Mouse (Mus musculus) kidney, postnatal 0 days (tissue): ENCODE results near the gene Tiam1. TPM values are rescaled to one million over a fixed set of nuclear protein-coding genes. Genes with fewer than 3 reads are reported as not detected.
A peak's percentile ranks its signal among the peaks of the same experiment; 100 is the strongest.

Source experiments
- ATAC-seq: fragments of 200-750 bp; cut with Nextera tagmentation; replicated peaks from 2 replicates; pipeline ENCODE4 v1.8.0; 2017; ENCODE audit warnings: low read depth, moderate number of reproducible peaks, moderate TSS enrichment, moderate library complexity; ENCODE audit not compliant: low FRiP score
- DNase-seq: peaks from one replicate; pipeline ENCODE4 v3.0.0-alpha.2; 2016; ENCODE audit warnings: low spot score
- H3K27ac ChIP-seq: fragments of 300-500 bp; sonication (generic); 2 replicates; pipeline ENCODE4 v1.5.1; 2014; ENCODE audit warnings: mild to moderate bottlenecking
- H3K27me3 ChIP-seq: fragments of 300-500 bp; sonication (generic); 2 replicates; pipeline ENCODE4 v1.6.1; 2014; ENCODE audit warnings: low read length, mixed read lengths; ENCODE audit not compliant: insufficient read depth
- H3K36me3 ChIP-seq: fragments of 300-500 bp; sonication (generic); 2 replicates; pipeline ENCODE4 v1.6.1; 2014; ENCODE audit warnings: low read length, mixed read lengths; ENCODE audit not compliant: insufficient read depth
- H3K4me1 ChIP-seq: fragments of 300-500 bp; sonication (generic); replicated peaks from 2 replicates; pipeline ENCODE4 v1.6.1; 2014; ENCODE audit warnings: antibody characterized with exemption, low read length, mixed read lengths; ENCODE audit not compliant: insufficient read depth
- H3K4me2 ChIP-seq: fragments of 300-500 bp; sonication (generic); 2 replicates; pipeline ENCODE4 v1.6.1; 2014; ENCODE audit warnings: mild to moderate bottlenecking, low read length, moderate library complexity, mixed read lengths
- H3K4me3 ChIP-seq: fragments of 300-500 bp; sonication (generic); replicated peaks from 2 replicates; pipeline ENCODE4 v1.5.1; 2014; ENCODE audit warnings: low read depth, low read length
- H3K9ac ChIP-seq: fragments of 300-500 bp; sonication (generic); 2 replicates; pipeline ENCODE4 v1.6.1; 2014; ENCODE audit warnings: low read depth, low read length
- H3K9me3 ChIP-seq: fragments of 300-500 bp; sonication (generic); replicated peaks from 2 replicates; pipeline ENCODE4 v1.6.1; 2016; ENCODE audit warnings: low read length, inconsistent platforms, mixed read lengths
- CTCF ChIP-seq: IDR thresholded peaks from 2 replicates; pipeline ENCODE4 v1.5.1; 2016; ENCODE audit warnings: antibody characterized with exemption, low read depth, mild to moderate bottlenecking, moderate library complexity
- WGBS: fragments of 180-500 bp; shearing (Covaris S2); extraction: QIAGEN DNeasy Blood & Tissue Kit; methylation state at CpG from one replicate; pipeline ENCODE4 v1.1.7; 2014; 5-methylcytosine and 5-hydroxymethylcytosine counted together
- polyA plus RNA-seq: library from polyadenylated mRNA; unstranded; fragments of >200 nt; fragmentation: Nextera tagmentation; extraction: Ambion mirVana; gene quantifications from 2 replicates; pipeline ENCODE4 v1.2.1, GENCODE M21; 2015

The Tiam1 gene
- polyA plus RNA-seq, 1 experiment from 2014 or later, result 11.5 TPM

DNA sequence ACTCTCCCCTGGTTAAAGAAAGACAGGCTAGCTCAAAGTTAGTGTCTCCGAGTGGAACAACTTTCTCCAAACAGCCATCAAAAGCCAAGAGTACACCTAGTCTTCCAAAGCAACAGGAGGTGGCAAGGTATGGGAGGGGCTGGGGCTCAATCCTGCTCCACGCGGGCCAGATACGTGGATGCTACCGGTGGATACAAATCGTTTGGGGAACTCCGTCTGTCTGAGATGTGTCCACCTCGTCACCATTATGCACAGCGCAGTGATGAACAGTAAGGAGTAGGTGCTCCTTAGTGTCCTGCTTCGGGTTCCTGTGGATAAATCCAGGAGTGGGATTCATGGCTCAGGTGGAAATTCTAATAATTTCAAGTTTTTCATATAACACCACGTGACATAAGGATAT lies 377.6 kb downstream of the Tiam1 start:
- no peak overlapping the region for H3K9ac ChIP-seq
- no peaks in the 10 kb centered on the region for H3K4me1 ChIP-seq
- no peak overlapping the region for H3K4me2 ChIP-seq
- H3K36me3 ChIP-seq, result no peaks in the 10 kb centered on the region
- H3K4me3 ChIP-seq, result no peak overlapping the region
- ATAC-seq (no peak), DNase-seq (no peak)
- no peak overlapping the region for H3K27ac ChIP-seq
- no peak for TF ChIP-seq CTCF
- H3K9me3 ChIP-seq, result no peaks in the 10 kb centered on the region
- no peaks in the 10 kb centered on the region for H3K27me3 ChIP-seq
- WGBS, result 83% methylated on average over 11 of the region's 11 CpGs

DNA sequence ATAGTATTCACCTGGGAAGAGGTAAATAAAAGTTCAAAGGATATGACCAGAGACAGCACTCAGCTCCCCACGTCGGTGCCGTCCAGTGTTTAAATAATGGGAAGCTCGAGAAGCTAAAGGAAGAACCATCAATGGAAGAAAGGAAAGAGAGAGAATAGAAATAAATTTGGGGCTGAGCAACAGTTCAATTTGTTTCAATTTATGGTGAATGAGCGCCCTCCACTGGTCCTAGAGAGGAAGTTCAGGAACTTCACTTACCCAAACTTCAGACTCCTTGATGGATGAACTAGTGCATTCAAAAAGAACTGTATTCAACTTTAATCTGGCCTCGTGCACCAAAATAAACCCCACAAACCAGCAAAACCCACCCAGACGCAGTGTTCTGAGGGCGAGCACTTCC lies 378.1 kb downstream of the Tiam1 start:
- no peak overlapping the region for H3K9ac ChIP-seq
- peak; percentile 84 for TF ChIP-seq CTCF
- no peaks in the 10 kb centered on the region for H3K4me1 ChIP-seq
- no peak overlapping the region for H3K27ac ChIP-seq
- DNase-seq, result peak; percentile 82
- ATAC-seq, result no peak
- no peak overlapping the region for H3K4me3 ChIP-seq
- H3K36me3 ChIP-seq, result no peaks in the 10 kb centered on the region
- H3K4me2 ChIP-seq, result no peak overlapping the region
- 11% methylated on average over 8 of the region's 8 CpGs for WGBS
- H3K27me3 ChIP-seq, result no peaks in the 10 kb centered on the region
- H3K9me3 ChIP-seq, result no peaks in the 10 kb centered on the region

DNA sequence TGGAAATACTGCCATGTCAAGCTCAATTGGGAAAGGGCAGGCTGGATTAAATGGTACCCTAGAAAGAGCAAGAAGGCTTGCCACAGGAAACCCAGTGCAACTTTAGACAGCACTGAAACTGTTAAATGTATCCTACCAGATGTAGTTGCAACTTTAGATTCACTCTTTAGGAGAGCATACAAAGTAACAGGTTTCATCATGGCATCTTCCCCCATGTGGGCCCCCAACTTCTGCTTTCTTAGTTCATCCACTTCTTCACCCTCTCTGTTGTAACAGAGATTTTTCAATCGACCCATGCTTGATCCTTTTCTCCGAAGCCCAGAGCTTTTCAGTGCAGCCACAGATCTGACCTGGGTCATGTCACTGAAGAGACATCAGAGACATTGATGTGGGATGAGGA lies 379.8 kb downstream of the Tiam1 start:
- no peaks in the 10 kb centered on the region for H3K36me3 ChIP-seq
- no peaks in the 10 kb centered on the region for H3K9me3 ChIP-seq
- no peaks in the 10 kb centered on the region for H3K27me3 ChIP-seq
- ATAC-seq (no peak), DNase-seq (no peak)
- no peak overlapping the region for H3K9ac ChIP-seq
- H3K4me1 ChIP-seq, result no peaks in the 10 kb centered on the region
- no peak for TF ChIP-seq CTCF
- no peak overlapping the region for H3K4me3 ChIP-seq
- no peak overlapping the region for H3K27ac ChIP-seq
- 64% methylated on average over 2 of the region's 2 CpGs for WGBS
- H3K4me2 ChIP-seq, result no peak overlapping the region

DNA sequence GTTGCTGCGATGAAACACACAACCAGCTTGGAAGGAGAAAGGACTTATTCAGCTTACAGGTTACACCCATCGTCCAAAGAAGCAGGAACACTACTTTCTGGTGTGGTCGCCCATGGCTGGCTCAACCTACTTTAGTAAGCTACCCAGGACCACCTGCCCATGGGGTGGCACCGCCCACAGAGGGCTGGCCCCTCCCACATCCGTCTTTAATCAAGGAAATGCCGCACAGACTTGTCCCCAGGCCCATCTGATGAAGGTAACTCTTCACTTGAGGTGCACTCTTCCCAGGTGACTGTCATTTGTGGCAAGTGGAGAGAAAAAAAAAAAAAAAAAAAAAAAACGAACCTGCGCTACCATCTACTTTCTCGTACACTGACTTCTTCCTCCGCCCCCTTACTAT lies 381.0 kb downstream of the Tiam1 start:
- Histone ChIP-seq H3K36me3 (no peaks in the 10 kb centered on the region), H3K9ac (no peak overlapping the region), H3K4me1 (no peaks in the 10 kb centered on the region), H3K9me3 (no peaks in the 10 kb centered on the region), H3K27me3 (no peaks in the 10 kb centered on the region), H3K4me2 (no peak overlapping the region), H3K27ac (no peak overlapping the region), H3K4me3 (no peak overlapping the region)
- 80% methylated on average over 10 of the region's 10 CpGs for WGBS
- TF ChIP-seq CTCF, result no peak
- ATAC-seq (no peak; the same call in 1 of the 2 replicates), DNase-seq (no peak)

DNA sequence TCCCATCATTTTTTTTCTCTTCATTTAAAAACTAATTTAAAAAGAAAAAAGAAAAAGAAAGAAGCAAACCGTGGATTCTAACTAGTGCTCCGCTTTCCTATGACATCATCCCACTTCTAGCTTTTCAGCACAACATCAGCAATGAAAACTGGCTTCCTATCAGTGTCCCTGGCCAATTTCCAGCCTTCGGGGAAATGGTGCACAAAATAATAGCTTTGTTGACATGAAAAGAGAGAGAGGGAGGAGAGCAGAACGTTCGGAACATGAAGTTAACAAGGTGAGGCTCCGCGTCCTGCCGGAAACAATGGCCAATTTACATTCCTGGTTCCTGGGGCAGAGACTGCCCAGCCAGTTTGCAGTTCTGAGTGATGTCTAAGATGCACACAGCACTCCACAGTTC lies 381.5 kb downstream of the Tiam1 start:
- Histone ChIP-seq H3K4me2 (no peak overlapping the region), H3K4me3 (no peak overlapping the region), H3K27me3 (no peaks in the 10 kb centered on the region), H3K4me1 (no peaks in the 10 kb centered on the region), H3K36me3 (no peaks in the 10 kb centered on the region), H3K9me3 (no peaks in the 10 kb centered on the region), H3K27ac (no peak overlapping the region), H3K9ac (no peak overlapping the region)
- no peak for TF ChIP-seq CTCF
- 42% methylated on average over 8 of the region's 8 CpGs for WGBS
- DNase-seq, result peak; percentile 15
- no peak for ATAC-seq

DNA sequence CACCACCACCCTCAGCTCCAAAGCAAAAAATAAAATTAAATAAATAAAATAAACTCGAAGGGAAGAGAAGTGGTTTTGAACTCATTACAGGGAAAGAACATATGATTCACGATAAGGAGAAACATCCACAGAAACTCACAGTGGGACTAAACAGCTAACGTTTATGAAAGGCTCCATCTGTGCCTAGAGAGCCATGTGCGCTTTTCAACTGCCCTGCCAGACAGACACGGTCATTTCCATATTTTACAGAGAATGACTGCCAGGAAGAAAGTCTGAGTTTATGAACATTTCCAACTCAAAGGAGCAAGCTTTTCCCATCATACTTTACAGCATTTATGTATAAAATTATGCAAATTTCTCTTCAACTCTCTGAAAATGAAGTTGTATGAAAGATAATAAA lies 386.2 kb downstream of the Tiam1 start:
- DNase-seq (no peak), ATAC-seq (no peak)
- Histone ChIP-seq H3K36me3 (no peaks in the 10 kb centered on the region), H3K27ac (no peak overlapping the region), H3K27me3 (no peaks in the 10 kb centered on the region), H3K4me1 (no peaks in the 10 kb centered on the region), H3K4me3 (no peak overlapping the region), H3K9me3 (no peaks in the 10 kb centered on the region), H3K4me2 (no peak overlapping the region), H3K9ac (no peak overlapping the region)
- WGBS, result 60% methylated on average over 5 of the region's 5 CpGs
- no peak for TF ChIP-seq CTCF

DNA sequence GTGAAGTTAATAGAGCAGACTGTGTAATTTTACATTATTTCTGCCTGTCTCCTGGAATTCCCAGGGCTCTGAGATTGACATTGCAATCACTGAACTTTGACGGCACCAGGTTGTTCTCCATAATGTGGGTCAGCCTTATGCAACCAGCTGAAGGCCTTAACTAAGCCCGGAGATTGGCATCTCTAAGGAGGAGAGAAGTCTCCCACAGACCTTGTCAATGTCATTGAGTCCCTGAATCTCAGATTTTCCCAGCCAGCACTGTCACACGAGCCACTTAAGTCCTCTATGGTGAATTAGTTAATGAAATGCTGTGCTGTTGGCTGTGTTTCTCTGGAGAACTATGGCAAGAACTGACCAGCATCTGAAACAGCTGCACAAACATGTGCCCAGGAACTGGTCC lies 388.9 kb downstream of the Tiam1 start:
- H3K27ac ChIP-seq, result no peak overlapping the region
- DNase-seq, result no peak
- TF ChIP-seq CTCF, result no peak
- WGBS, result 67% methylated on average over 3 of the region's 3 CpGs
- no peak overlapping the region for H3K4me3 ChIP-seq
- ATAC-seq, result no peak
- no peak overlapping the region for H3K9ac ChIP-seq
- no peaks in the 10 kb centered on the region for H3K9me3 ChIP-seq
- no peak overlapping the region for H3K4me2 ChIP-seq
- H3K27me3 ChIP-seq, result no peaks in the 10 kb centered on the region
- H3K4me1 ChIP-seq, result no peaks in the 10 kb centered on the region
- H3K36me3 ChIP-seq, result no peaks in the 10 kb centered on the region
